Mouse (Mus musculus) heart, adult 2 months (tissue): ENCODE results near the gene Ehbp1.

Experiments used
- CTCF ChIP-seq: fragments of 200-600 bp; IDR thresholded peaks from 2 replicates; pipeline ENCODE4 v1.8.1; 2022; ENCODE audit warnings: antibody characterized with exemption, mild to moderate bottlenecking, moderate library complexity
- POLR2A ChIP-seq: fragments of 200-500 bp; IDR thresholded peaks from 2 replicates; pipeline ENCODE4 v1.6.1; 2011; ENCODE audit warnings: mild to moderate bottlenecking, low read depth, low read length, control low read depth; ENCODE audit not compliant: insufficient read depth

- TF ChIP-seq POLR2A = no peak
- TF ChIP-seq CTCF = no peak
Measured at GRCm38 (mm10) chr11:21996661-21997560, 345.2 kb downstream of the Ehbp1 start.
